Mouse (Mus musculus) hindbrain, embryonic 16.5 days (tissue): ENCODE results near the gene Gm13030. TPM values are rescaled to one million over a fixed set of nuclear protein-coding genes. Genes with fewer than 3 reads are reported as not detected.
A peak's percentile ranks its signal among the peaks of the same experiment; 100 is the strongest.
"Not testable (repeated sequence)": the region's sequence is repeated elsewhere in the genome, so short reads cannot be mapped to it uniquely, and the experiment has no call there.

Source experiments
- ATAC-seq: fragments of 200-750 bp; cut with Nextera tagmentation; 2 replicates; pipeline ENCODE4 v1.8.0; 2017; ENCODE audit warnings: moderate TSS enrichment, moderate library complexity
- H3K27ac ChIP-seq: fragments of 300-500 bp; sonication (generic); 2 replicates; pipeline ENCODE4 v1.5.1; 2014; ENCODE audit warnings: low read depth, mild to moderate bottlenecking, control low read depth, low read length, moderate library complexity
- H3K27me3 ChIP-seq: fragments of 300-500 bp; sonication (generic); replicated peaks from 2 replicates; pipeline ENCODE4 v1.6.1; 2014; ENCODE audit warnings: low read length; ENCODE audit not compliant: control insufficient read depth, insufficient read depth
- H3K36me3 ChIP-seq: fragments of 300-500 bp; sonication (generic); 2 replicates; pipeline ENCODE4 v1.6.1; 2014; ENCODE audit warnings: mild to moderate bottlenecking, low read length, moderate library complexity, mixed read lengths; ENCODE audit not compliant: control insufficient read depth, insufficient read depth
- H3K4me1 ChIP-seq: fragments of 300-500 bp; sonication (generic); 2 replicates; pipeline ENCODE4 v1.6.1; 2014; ENCODE audit warnings: low read depth, low read length; ENCODE audit not compliant: control insufficient read depth, insufficient read depth
- H3K4me2 ChIP-seq: fragments of 300-500 bp; sonication (generic); 2 replicates; pipeline ENCODE4 v1.6.1; 2014; ENCODE audit warnings: mild to moderate bottlenecking, low read length, control low read depth, moderate library complexity
- H3K4me3 ChIP-seq: fragments of 300-500 bp; sonication (generic); 2 replicates; pipeline ENCODE4 v1.5.1; 2014; ENCODE audit warnings: mild to moderate bottlenecking, low read length, control low read depth, moderate library complexity
- H3K9ac ChIP-seq: fragments of 300-500 bp; sonication (generic); 2 replicates; pipeline ENCODE4 v1.6.1; 2014; ENCODE audit warnings: low read depth, mild to moderate bottlenecking, control low read depth, low read length, moderate library complexity
- H3K9me3 ChIP-seq: fragments of 300-500 bp; sonication (generic); 2 replicates; pipeline ENCODE4 v1.6.1; 2014; ENCODE audit warnings: mild to moderate bottlenecking, low read length, moderate library complexity; ENCODE audit not compliant: control insufficient read depth
- WGBS: fragments of 180-500 bp; shearing (Covaris S2); extraction: QIAGEN DNeasy Blood & Tissue Kit; methylation state at CpG from one replicate; pipeline ENCODE4 v1.1.7; 2014; 5-methylcytosine and 5-hydroxymethylcytosine counted together
- polyA plus RNA-seq: library from polyadenylated mRNA; unstranded; fragments of >200 nt; fragmentation: Nextera tagmentation; extraction: Ambion mirVana; gene quantifications from 2 replicates; pipeline ENCODE4 v1.2.1, GENCODE M21; 2015

Gm13030 gene
- polyA plus RNA-seq, 1 experiment from 2014 or later: not detected

GRCm38 (mm10) chr4:138875986-138876385 lies 2.2 kb upstream of the Gm13030 start:
- no peak for ATAC-seq
- Histone ChIP-seq H3K9me3 (peaks cover 3% of the 10 kb centered on the region), H3K36me3 (no peaks in the 10 kb centered on the region), H3K4me2 (no peak overlapping the region), H3K27me3 (no peaks in the 10 kb centered on the region), H3K4me3 (no peak overlapping the region), H3K4me1 (no peaks in the 10 kb centered on the region), H3K9ac (no peak overlapping the region), H3K27ac (no peak overlapping the region)
- 93% methylated on average over 2 of the region's 2 CpGs for WGBS

- ATAC-seq, H3K4me2 ChIP-seq, H3K9me3 ChIP-seq, H3K4me3 ChIP-seq, H3K9ac ChIP-seq, H3K27me3 ChIP-seq, H3K27ac ChIP-seq, H3K4me1 ChIP-seq, H3K36me3 ChIP-seq: not testable (repeated sequence)
- WGBS: 71% methylated on average over 2 of the region's 2 CpGs
These were observed 1.5 kb upstream of the Gm13030 start for GRCm38 (mm10) chr4:138875275-138875674.

GRCm38 (mm10) chr4:138868666-138869065 lies 5.1 kb downstream of the Gm13030 start:
- 60% methylated on average over 8 of the region's 8 CpGs for WGBS
- Histone ChIP-seq H3K27ac (no peak overlapping the region), H3K27me3 (no peaks in the 10 kb centered on the region), H3K9ac (no peak overlapping the region), H3K4me2 (no peak overlapping the region), H3K4me1 (no peaks in the 10 kb centered on the region), H3K4me3 (no peak overlapping the region), H3K9me3 (peaks cover 3% of the 10 kb centered on the region), H3K36me3 (no peaks in the 10 kb centered on the region)
- no peak for ATAC-seq

GRCm38 (mm10) chr4:138866413-138866812 lies 7.4 kb downstream of the Gm13030 start:
- Histone ChIP-seq H3K27ac (no peak overlapping the region), H3K36me3 (no peaks in the 10 kb centered on the region), H3K9me3 (peaks cover 3% of the 10 kb centered on the region), H3K4me3 (no peak overlapping the region), H3K4me1 (no peaks in the 10 kb centered on the region), H3K9ac (no peak overlapping the region), H3K4me2 (no peak overlapping the region), H3K27me3 (no peaks in the 10 kb centered on the region)
- 12% methylated on average over 7 of the region's 7 CpGs for WGBS
- no peak for ATAC-seq

- Histone ChIP-seq H3K27ac (no peak overlapping the region), H3K4me1 (no peaks in the 10 kb centered on the region), H3K4me3 (no peak overlapping the region), H3K9me3 (peaks cover under 1% of the 10 kb centered on the region), H3K9ac (no peak overlapping the region), H3K4me2 (no peak overlapping the region), H3K36me3 (no peaks in the 10 kb centered on the region), H3K27me3 (no peaks in the 10 kb centered on the region)
- ATAC-seq: no peak
- 67% methylated on average over 6 of the region's 6 CpGs for WGBS
These were observed 7.8 kb downstream of the Gm13030 start for GRCm38 (mm10) chr4:138865991-138866390.

GRCm38 (mm10) chr4:138865092-138865491 lies 8.7 kb downstream of the Gm13030 start:
- Histone ChIP-seq H3K4me3 (no peak overlapping the region), H3K9ac (no peak overlapping the region), H3K4me2 (no peak overlapping the region), H3K9me3 (no peaks in the 10 kb centered on the region), H3K4me1 (no peaks in the 10 kb centered on the region; the same call in 1 of the 2 replicates), H3K27ac (no peak overlapping the region), H3K27me3 (no peaks in the 10 kb centered on the region), H3K36me3 (no peaks in the 10 kb centered on the region)
- ATAC-seq: no peak
- WGBS: 72% methylated on average over 5 of the region's 5 CpGs

- no peaks in the 10 kb centered on the region for H3K36me3 ChIP-seq
- no peak within 1 kb of the TSS for H3K4me2 ChIP-seq
- whole genome bisulfite sequencing: 73% methylated on average over 10 of the region's 10 CpGs
- H3K9ac ChIP-seq: no peak within 1 kb of the TSS
- H3K27me3 ChIP-seq: no peaks in the 10 kb centered on the region
- H3K9me3 ChIP-seq: no peaks in the 10 kb centered on the region
- no peak within 1 kb of the TSS for H3K27ac ChIP-seq
- ATAC-seq: no peak
- H3K4me3 ChIP-seq: no peak within 1 kb of the TSS
- peaks cover 2% of the 10 kb centered on the region for H3K4me1 ChIP-seq
These were observed 10.3 kb downstream of the Gm13030 start, which contains the start of gene Pla2g5 for GRCm38 (mm10) chr4:138863344-138863998. Gene Pla2g5, minus strand, starts transcription at chr4:138863482.

GRCm38 (mm10) chr4:138859728-138860127 lies 14.0 kb downstream of the Gm13030 start:
- ATAC-seq: peak; percentile 88
- WGBS: 5% methylated on average over 13 of the region's 13 CpGs
- Histone ChIP-seq H3K27ac (peak overlapping the region; percentile 51; the same call in 1 of the 2 replicates), H3K27me3 (no peaks in the 10 kb centered on the region), H3K4me1 (peaks cover 2% of the 10 kb centered on the region), H3K9me3 (no peaks in the 10 kb centered on the region), H3K4me2 (peak overlapping the region; percentile 53), H3K9ac (peak overlapping the region; percentile 24), H3K4me3 (peak overlapping the region; percentile 20), H3K36me3 (no peaks in the 10 kb centered on the region)

GRCm38 (mm10) chr4:138859245-138859644 lies 14.5 kb downstream of the Gm13030 start:
- WGBS: 19% methylated on average over 9 of the region's 9 CpGs
- no peaks in the 10 kb centered on the region for H3K27me3 ChIP-seq
- peak overlapping the region; percentile 24 for H3K9ac ChIP-seq
- peaks cover 2% of the 10 kb centered on the region for H3K4me1 ChIP-seq
- peak overlapping the region; percentile 20 for H3K4me3 ChIP-seq
- H3K4me2 ChIP-seq: peak overlapping the region; percentile 53
- ATAC-seq: peak; percentile 46
- H3K36me3 ChIP-seq: no peaks in the 10 kb centered on the region
- H3K9me3 ChIP-seq: no peaks in the 10 kb centered on the region
- peak overlapping the region; percentile 51; the same call in 1 of the 2 replicates for H3K27ac ChIP-seq
